Mouse (Mus musculus): ENCODE data around the gene Dnah8.
"Not testable (repeated sequence)": the region's sequence is repeated elsewhere in the genome, so short reads cannot be mapped to it uniquely, and the experiment has no call there.

Dnah8 gene

DNA sequence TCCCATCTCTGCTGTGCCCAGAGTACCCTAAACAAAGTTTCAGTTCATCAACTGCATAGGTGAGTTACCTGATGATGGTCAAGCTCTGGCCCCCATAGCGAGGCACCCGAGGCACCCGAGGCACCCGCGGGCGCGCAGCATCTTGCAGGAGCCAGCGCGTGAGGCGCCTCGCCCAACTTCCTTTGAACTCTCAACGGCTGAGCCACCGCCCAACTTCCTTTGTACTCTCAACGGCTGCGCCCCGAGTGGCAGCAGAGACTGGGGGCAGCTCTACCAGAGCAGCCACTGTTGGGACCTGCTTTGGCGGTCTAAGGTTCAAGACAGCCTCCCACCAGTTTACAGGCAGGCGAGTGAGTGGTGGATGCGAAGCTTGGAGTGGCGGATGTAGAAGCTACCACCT, at the start of gene Dnah8:
Gene Dnah8, plus strand, starts transcription at position 223 of the 400 bp plus-strand sequence.
- DNase-seq (ENCODE audit: low spot score), result not testable (repeated sequence)

DNA sequence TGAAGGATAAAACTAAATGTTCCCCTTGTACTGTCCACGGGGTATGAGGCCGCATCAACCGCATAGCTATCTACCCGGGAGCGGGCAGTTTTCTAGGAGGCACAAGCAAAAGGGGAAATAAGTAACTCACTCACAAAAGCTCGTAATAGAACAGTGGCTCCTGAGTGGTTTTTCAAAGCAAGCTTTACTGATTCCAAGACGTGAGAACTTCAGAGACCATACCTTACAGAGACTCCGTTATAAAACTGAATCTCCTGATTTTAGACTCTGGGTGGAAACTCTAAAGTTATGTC, 49.4 kb upstream of the Dnah8 start:
- DNase-seq (ENCODE audit: low spot score), result no peak

DNA sequence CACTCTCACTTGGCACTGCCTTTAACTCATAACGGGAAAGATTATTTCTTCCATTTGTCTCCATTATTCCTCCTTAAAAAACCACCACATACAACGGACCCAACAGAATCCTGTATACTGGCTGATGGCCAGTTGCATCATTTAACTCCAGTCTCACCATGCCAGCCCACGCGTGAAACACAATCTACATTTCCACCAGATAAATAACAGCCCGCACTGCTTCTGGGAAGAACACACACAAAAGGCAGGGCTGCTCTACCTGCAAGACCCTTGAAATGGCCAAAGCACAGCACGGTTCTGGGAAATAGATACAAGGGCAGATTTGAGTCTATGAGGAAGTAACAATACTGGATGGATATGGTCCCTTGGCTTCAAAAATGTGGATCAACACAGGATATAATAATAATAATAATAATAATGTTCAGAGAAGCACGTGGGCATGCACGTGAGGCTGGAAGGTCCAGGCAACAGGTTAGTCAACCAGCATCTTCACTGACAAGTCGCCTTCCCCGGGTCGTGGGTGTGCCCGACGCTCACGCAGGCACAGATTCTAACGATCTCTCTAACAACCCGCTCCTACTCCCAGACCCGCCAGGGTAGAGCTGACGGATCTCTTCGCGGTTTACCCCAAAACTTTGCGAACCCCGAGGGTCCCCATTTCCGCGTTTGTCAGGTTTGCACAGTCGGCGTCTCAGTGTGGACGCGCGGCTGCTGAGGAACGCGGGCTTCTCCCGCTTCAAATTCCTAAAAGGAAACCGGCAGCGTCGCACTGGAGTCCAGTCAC, 48.8 kb upstream of the Dnah8 start:
- DNase-seq (ENCODE audit: low spot score), result no peak

DNA sequence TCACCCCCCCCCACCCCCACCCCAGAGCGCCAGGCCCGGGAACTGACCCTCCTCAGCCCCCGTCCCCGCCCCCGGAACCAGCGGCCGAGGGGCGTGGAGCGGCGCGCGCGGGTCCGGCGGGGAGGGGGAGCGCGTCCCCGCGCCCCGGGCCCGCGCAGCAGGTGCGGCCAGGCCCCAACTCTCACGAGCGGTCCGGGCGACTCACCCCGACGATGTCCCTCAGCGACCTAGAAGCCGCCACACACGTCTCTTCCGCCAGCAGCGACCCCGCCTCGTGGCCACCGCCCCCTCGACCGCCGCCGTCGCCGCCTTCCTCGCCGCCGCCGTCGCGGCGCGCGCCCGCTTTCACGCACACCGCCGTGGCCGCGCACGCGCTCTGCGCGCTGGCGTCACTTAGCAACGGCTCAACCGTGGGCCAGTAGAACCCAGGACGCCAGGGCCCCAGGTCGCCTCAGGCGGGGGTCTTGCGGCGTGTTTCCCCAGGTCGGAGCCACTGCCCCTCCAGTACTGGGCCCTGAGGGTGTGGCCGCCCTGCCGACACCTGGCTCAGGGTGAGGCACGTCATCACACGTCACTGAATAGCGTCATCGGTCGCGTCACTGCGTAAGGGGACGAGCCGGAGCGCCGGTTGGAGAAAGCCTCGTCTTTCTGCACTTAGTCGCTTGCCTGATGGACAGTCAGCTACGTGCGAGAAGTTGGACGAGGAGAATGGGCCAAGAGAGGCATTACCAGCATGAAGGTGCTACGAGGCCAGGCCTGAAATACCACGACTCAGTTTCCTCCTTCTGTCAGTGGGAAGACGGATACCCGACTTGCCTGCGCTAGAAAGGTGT, 48.0 kb upstream of the Dnah8 start, which contains the start of gene Btbd9:
Gene Btbd9, minus strand, starts transcription at position 548 of the 833 bp plus-strand sequence.
- peak; percentile 82 for DNase-seq (ENCODE audit: low spot score)

DNA sequence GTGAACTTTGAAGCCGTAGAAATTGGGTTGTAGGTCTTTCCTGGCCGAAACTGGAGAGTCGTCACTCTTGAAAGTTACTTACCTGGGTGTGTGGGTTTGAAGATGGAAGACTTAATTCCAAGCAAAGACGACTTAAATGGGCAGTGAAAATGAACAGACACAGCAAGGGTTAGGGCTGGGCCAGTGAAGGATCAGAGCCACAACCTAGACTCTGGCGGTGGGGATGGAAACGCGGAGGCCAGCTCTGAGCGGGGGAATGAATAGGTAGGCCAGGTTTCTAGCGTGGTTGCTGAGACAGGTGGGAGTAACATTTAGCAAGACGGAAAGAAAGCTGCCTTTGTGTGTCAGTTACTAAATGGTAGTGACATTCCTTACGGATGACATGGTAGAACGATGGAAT, 47.2 kb upstream of the Dnah8 start:
- no peak for DNase-seq (ENCODE audit: low spot score)

DNA sequence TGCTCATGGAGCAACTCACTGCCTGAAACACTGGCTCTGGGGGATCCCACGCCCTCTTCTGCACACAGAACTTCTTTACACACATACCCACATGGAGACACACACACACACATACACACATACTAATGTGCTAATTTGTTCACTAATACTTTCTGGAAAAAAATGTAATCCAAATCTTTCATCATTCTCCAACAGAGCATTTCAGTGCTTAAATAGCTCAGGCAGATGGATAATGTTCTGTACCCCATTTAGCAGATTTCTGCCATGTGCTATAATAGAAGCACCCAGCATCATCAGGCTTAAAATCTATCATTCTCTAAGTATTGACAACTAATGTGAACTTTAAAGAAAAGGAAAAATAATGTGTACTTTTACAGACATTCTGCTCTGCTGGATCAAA, 43.4 kb upstream of the Dnah8 start:
- DNase-seq (ENCODE audit: low spot score), result no peak

DNA sequence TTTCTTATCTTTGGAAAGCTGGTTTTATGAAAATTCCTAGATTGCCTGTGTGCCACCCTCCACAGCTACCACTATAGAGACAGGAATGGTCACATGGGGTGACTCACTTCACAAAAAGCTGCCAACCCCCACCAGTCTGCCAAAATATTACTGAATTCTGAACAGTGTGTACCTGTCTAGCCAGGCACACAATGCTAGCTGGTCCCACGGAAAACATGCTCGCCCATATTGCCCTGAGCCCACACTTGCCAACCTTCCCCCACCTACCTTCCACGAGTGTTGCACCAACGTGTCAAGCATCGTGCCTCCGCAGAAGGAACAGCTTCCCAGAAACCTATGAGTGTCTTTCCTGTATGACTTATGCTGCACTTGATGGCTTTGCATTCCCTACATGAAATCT, 43.0 kb upstream of the Dnah8 start:
- no peak for DNase-seq (ENCODE audit: low spot score)

DNA sequence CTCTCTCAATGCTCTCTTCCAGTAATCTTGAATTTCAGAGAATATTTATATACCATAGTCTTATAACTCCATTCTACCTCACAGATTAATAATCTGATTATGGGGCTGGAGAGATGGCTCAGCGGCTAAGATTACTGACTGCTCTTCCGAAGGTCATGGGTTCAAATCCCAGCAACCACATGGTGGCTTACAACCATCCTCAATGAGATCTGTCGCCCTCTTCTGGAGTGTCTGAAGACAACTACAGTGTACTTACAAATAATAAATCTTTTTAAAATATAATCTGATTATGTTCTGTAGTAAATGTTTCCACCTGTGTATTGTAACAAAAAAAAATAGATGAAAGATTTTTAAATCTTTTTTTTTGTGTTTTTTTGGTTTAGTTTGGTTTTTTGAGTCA, 41.8 kb upstream of the Dnah8 start:
- DNase-seq (ENCODE audit: low spot score), result no peak

DNA sequence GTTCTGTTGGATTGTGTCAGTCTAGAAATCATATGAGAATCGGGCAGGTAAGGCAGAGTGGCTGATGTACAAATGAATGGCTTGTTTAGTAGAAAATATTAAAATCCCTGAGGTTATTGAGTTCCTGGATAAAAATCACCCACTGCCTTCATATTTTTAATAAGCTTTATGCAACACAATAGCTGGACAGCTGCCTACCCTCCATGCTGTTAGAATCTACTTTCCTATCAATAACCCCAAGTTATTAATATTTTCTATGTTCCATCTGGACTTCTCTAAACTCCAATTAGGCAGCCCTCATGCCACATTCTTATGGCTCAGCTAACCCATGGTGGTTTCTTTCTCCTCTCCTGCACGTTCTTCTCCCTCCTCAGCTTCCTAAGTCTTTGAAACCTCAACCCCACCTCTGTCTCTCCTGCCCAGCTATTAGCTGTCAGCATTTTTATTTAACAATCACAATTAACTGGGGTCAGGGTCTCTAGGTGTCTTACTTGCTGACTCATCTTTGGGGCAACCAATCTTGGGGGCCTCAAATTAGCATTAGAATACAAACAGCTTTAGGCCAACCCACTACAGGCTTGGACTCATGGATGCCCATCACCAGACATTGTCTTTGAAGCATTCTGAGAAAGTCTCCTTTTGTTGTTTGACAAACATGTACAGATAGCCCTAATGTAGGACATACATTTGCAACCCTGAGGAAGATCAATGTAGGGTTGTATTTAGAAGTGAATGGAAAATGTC, 40.7 kb upstream of the Dnah8 start:
- no peak for DNase-seq (ENCODE audit: low spot score)

DNA sequence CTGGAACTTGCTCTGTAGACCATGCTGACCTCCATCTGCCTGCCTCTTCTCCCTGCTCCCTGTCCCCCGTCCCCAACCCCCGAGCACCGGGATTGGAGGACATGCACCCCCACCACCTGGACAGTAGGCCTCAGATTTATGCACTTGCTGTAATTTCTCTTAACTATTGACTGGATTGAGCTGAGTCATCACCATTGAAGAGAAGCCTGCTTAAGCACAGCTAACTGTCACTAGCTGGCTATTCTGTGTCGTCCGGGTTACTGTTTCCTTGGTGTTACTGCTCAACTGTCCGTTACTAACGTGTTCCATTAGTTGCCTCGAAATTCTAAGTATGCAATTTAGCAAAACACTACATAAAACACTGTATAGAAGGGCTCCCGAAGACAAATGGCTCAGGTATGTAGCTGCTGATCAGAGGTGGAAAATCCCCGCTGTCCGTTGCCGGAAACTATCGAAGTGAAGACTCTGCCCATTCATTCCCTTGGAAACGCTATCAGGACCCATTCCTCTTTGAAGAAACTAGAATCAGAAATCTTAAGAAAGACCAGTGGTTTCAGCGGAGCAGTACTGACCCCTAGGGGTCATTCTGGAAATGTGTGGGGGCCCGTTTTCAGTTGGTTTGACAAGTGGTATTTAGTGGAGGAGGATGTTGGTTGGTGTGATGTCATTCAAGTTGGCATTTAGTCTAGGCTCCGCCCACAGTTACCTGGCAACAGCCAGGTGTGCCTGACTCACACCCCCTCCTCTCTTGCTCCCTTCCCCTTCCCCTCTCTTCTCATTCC, 33.5 kb upstream of the Dnah8 start:
- no peak for DNase-seq (ENCODE audit: low spot score)

DNA sequence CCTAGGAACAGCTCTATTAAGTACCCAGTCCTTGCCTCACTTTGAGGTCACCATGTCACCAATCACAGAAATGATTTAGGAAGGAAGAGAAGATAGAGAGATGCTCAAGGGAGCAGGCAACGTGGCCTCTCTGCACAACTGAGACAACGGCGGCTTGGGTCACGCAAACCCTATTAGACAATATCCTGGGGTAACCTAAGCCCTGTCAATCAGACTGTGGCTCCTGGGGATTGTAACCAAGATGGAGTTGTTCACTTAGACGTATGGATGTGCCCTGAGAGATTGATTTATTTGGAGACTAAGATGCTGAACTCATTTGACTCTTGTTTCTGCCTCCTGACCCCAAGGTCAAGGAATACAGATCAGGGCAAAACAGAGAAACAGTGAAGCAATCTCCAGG, 29.7 kb upstream of the Dnah8 start:
- no peak for DNase-seq (ENCODE audit: low spot score)

DNA sequence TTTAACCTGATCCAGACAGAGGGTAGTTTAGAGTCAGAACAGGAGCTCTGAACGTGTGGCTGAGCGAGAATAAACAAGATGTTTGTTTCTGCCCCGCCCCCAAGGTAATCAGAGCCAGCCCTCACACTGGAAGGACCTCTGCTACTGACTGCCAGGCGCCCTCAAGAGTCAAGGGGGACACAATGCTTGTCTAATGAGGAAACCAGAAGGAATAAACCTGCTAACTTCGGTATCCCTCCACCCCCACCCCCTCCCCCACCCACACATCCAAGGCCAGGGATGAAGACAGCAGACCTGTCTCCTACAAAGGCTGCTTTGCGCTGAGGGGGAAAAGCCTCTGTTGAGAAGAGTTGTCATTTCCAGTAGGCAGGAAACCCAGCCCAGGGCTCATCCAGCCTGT, 29.3 kb upstream of the Dnah8 start:
- DNase-seq (ENCODE audit: low spot score), result no peak

DNA sequence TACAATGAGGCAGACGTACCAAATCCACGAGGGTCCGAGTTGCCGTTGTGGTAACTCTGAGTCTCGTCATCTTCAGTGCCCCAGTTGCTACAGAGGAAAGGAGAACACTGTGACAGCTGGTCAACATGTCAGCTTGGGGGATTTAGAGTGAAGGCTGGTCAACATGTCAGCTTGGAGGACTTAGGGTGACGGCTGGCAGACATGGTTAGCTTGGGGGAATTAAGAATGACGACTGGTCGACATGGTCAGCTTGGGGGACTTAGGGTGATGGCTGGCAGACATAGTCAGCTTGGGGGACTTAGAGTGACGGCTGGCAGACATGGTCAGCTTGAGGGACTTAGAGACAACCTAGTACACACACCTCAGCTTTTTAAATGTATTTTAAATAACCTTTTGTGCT, 26.4 kb upstream of the Dnah8 start:
- no peak for DNase-seq (ENCODE audit: low spot score)

DNA sequence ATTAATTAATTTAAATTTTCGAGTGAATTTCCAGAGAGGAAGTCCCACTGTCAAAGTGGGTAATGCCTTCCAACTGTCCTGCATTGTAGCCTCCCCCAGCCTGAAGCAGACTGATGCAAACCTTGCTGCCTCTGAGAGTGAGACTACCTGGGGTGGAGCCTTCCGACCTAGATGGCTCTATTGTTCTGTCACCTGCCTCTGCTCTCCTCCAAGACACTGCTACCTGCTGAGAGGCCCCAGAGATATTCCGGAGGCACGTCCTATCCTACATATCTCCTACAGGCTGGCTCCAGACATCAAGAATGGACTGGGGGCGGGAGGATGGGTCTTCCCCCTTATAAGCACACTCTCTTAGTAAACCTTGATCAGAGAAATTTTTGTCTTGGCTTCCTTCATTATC, 25.9 kb upstream of the Dnah8 start:
- DNase-seq (ENCODE audit: low spot score), result no peak

DNA sequence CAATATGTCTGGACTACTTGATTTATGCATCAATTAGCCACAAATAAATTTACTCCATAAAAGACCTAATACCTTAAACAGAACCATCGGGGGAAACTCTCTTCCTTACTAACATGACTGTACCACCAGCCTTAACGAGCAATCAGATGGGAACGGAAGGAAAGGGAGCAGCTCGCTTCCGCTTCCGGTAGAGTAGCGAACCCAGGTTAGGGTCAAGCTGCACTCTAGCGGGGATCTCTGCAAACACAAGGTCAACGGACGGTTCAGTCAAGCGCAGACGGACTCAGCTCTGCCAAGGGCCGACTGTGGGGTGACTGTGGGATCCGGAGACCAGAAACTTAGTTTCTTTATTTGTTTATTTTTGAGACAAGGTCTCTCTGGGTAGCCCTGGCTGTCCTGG, 22.0 kb upstream of the Dnah8 start:
- no peak for DNase-seq (ENCODE audit: low spot score)

DNA sequence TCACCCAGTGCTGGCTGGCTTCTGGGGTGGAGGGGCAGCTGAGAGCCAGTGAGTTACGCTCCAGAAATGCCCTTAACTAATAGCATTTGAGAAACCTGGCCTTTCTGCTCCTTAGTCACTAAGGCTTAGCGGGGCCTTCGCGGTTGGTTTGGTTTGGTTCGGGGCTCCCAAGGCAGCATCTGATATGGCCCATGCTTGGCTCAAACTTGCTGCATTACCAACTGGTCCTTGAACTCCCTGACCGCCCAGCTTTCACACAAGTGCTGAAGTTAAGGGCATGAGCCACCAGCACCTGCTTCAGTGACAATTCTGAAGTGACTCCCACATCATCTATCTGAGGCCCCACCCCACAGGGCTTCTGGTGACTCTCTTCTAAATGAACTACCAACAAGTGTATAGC, 19.9 kb upstream of the Dnah8 start:
- no peak for DNase-seq (ENCODE audit: low spot score)

DNA sequence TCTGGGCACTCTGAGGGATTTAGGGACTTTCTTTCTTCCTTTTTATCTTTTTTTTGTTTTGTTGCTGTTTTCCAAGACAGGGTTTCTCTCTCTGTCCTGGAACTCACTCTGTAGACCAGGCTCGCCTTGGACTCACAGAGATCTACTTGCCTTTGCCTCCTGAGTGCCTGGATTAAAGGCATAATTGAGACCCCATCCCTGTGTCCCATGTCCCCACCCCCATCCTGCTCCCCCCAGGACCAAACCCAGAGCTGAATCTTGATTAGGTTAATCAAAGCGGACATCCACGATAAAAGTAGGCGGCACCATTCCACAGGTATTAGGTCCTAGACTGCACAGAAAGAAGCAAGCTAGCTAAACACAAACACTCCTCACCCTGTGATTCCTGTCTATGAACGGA, 19.2 kb upstream of the Dnah8 start:
- no peak for DNase-seq (ENCODE audit: low spot score)

DNA sequence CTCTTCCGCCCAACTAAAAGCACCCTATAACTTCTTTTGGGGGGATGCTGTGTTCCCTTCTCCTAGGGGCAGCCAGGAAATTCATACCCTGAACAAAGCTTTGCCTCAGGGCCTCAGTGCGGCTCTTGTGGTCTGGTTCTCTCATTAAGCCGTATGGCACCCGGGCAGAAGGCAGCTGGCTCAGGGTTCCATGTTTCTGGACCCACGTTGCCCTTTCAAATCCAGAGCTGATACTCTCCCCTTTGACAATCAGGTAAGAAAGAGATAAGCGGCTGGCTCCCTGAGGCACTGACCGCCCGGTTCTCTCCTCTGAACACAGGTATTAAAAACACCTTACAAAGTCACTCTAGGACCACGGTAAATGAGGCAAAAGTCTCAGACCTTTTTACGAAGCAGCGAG, 17.9 kb upstream of the Dnah8 start:
- no peak for DNase-seq (ENCODE audit: low spot score)

DNA sequence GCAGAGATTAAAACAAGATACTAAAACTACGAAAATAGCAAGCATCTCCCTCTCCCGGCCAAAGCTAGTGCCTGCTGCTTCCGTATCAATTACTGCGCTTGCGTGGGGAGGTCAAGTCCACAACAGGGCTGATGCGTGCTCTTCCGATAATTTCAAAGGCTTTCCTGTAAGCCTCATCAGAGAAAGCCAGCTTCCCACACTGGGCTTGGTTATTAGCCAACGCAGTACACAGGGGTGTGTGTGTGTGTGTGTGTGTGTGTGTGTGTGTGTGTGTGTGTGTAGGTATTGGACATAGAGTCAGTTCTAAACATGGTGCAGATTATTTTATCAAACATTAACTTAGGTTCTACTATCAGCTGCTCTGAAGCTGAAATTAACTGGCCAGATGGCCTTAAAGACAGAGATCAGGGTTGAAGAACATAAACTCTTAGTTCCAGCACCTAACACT, 17.5 kb upstream of the Dnah8 start:
- DNase-seq (ENCODE audit: low spot score), result no peak

DNA sequence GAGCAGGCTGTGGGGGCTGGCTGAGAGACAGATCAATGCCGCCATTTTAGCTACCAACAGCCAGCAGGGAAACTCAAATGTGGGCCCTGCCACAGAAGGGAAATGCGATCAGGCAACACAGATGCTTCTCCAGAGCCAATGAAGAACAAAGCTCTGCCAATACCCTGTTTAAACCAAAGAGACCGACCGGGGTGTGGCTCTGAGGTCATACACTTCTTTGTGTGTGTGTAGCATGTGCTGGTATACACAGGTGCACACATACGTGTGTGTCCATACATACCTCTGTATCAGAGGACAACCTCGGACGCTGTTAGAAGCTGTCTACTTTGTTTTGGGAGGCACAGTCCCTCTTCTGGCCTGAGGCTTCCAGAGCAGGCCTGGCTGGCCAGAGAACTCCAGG, 16.8 kb upstream of the Dnah8 start:
- no peak for DNase-seq (ENCODE audit: low spot score)

DNA sequence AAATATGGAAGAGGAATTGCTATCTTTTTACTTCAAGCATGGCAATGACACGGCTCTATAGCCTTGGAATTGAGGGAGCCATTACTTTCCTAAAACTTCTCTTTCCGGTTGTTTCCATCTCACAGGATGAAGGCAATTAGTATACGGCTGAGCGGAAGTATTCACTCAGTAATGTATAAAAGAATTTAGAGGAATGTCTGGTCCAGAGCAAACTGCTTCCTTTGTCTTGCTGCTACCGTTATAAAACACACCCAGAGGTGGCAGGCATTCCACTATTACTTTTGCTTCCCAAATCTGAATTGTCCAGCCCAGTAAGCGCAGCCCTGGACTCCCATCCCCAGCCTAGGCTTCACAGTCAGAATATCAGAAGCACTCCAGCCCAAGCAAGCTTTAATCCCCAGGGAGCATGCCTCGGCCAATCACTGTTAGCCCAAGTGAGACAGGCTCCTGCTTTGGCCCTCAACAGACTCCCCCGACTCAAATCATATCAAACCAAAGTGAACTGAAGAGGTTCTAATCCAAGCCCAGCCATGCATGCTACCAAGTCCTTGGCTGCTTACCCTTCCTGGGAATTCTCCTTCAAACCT, 16.2 kb upstream of the Dnah8 start:
- DNase-seq (ENCODE audit: low spot score), result no peak

Measured in ovary, adult 18-20 months (tissue).